Mouse (Mus musculus) embryonic facial prominence, embryonic 11.5 days (tissue): ENCODE measurements around the gene Cltc. TPM values are rescaled to one million over a fixed set of nuclear protein-coding genes. Genes with fewer than 3 reads are reported as not detected.
A peak's percentile ranks its signal among the peaks of the same experiment; 100 is the strongest.
"Not testable (repeated sequence)": the region's sequence is repeated elsewhere in the genome, so short reads cannot be mapped to it uniquely, and the experiment has no call there.

Experiments
- ATAC-seq: fragments of 200-750 bp; cut with Nextera tagmentation; replicated peaks from 2 replicates; pipeline ENCODE4 v1.8.0; 2017; ENCODE audit warnings: low read depth; ENCODE audit not compliant: insufficient number of reproducible peaks, low FRiP score, low TSS enrichment
- DNase-seq: peaks from one replicate; pipeline ENCODE4 v3.0.0-alpha.2; 2015; ENCODE audit warnings: low spot score
- H3K27ac ChIP-seq: fragments of 300-500 bp; sonication (generic); replicated peaks from 2 replicates; pipeline ENCODE4 v1.5.1; 2014; ENCODE audit warnings: mild to moderate bottlenecking, low read depth, low read length, control low read depth
- H3K27me3 ChIP-seq: fragments of 300-500 bp; sonication (generic); 2 replicates; pipeline ENCODE4 v1.6.1; 2014; ENCODE audit warnings: mild to moderate bottlenecking, low read length, moderate library complexity, mixed read lengths; ENCODE audit not compliant: control insufficient read depth, insufficient read depth
- H3K36me3 ChIP-seq: fragments of 300-500 bp; sonication (generic); replicated peaks from 2 replicates; pipeline ENCODE4 v1.6.1; 2014; ENCODE audit warnings: low read depth, mild to moderate bottlenecking, low read length, moderate library complexity, mixed read lengths; ENCODE audit not compliant: control insufficient read depth, insufficient read depth
- H3K4me1 ChIP-seq: fragments of 300-500 bp; sonication (generic); 2 replicates; pipeline ENCODE4 v1.6.1; 2014; ENCODE audit warnings: low read length, mixed read lengths; ENCODE audit not compliant: control insufficient read depth, insufficient read depth
- H3K4me2 ChIP-seq: fragments of 300-500 bp; sonication (generic); 2 replicates; pipeline ENCODE4 v1.6.1; 2014; ENCODE audit warnings: low read depth, mild to moderate bottlenecking, control low read depth, low read length, moderate library complexity
- H3K4me3 ChIP-seq: fragments of 300-500 bp; sonication (generic); 2 replicates; pipeline ENCODE4 v1.5.1; 2014; ENCODE audit warnings: low read depth, low read length, control low read depth
- H3K9ac ChIP-seq: fragments of 300-500 bp; sonication (generic); replicated peaks from 2 replicates; pipeline ENCODE4 v1.6.1; 2014; ENCODE audit warnings: mild to moderate bottlenecking, control low read depth, low read length
- H3K9me3 ChIP-seq: fragments of 300-500 bp; sonication (generic); replicated peaks from 2 replicates; pipeline ENCODE4 v1.6.1; 2016; ENCODE audit warnings: mild to moderate bottlenecking, low read length, inconsistent platforms, mixed read lengths; ENCODE audit not compliant: control insufficient read depth
- WGBS: fragments of 180-500 bp; shearing (Covaris S2); extraction: QIAGEN DNeasy Blood & Tissue Kit; methylation state at CpG from one replicate; pipeline ENCODE4 v1.1.7; 2014; 5-methylcytosine and 5-hydroxymethylcytosine counted together
- polyA plus RNA-seq: library from polyadenylated mRNA; unstranded; fragments of >200 nt; fragmentation: Nextera tagmentation; extraction: Ambion mirVana; gene quantifications from 2 replicates; pipeline ENCODE4 v1.2.1, GENCODE M21; 2014

The Cltc gene
- polyA plus RNA-seq = 154 and 159 TPM in 2 replicates

- peak within 1 kb of the TSS; percentile 76 for H3K27ac ChIP-seq
- no peaks in the 10 kb centered on the region for H3K27me3 ChIP-seq
- peak within 1 kb of the TSS; percentile 85 for H3K4me2 ChIP-seq
- H3K9me3 ChIP-seq = no peaks in the 10 kb centered on the region
- H3K4me1 ChIP-seq = no peaks in the 10 kb centered on the region; the same call in 1 of the 2 replicates
- DNase-seq (peak; percentile 97), ATAC-seq (peak; percentile 96)
- peak within 1 kb of the TSS; percentile 98 for H3K4me3 ChIP-seq
- under 1% methylated on average over 72 of the region's 73 CpGs for WGBS
- peak within 1 kb of the TSS; percentile 92 for H3K9ac ChIP-seq
- H3K36me3 ChIP-seq = no peaks in the 10 kb centered on the region
These were observed at the start of gene Cltc for GRCm38 (mm10) chr11:86757480-86758371. Gene Cltc, minus strand, starts transcription at chr11:86757565.

DNA sequence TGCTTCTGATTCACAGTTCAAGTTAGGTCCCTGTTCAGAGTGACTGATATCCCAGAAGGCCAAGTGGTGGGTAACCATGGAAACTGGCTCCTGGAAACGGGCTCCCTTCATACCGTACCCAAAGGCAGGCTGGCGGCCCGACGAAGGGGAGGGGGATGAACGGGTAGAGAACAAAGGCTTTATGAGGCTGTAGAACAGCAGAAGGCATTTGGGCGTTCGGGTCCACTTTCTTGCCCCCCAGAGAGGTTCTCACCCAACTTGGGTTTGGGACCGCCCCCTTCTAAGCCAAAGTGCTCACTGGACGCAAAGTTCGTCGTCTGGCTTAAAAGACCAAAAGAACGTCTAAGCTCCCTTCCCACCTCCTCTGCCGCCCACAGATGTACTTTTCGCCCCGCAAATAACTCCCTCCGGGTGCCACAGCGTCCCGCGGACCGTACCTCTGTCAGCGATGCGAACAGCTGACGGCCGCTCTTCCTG is 49.7 kb upstream of the Cltc start:
- no peaks in the 10 kb centered on the region for H3K27me3 ChIP-seq
- WGBS = under 1% methylated on average over 25 of the region's 25 CpGs
- no peaks in the 10 kb centered on the region for H3K4me1 ChIP-seq
- H3K4me2 ChIP-seq = peak overlapping the region; percentile 43
- DNase-seq = peak; percentile 79
- H3K36me3 ChIP-seq = no peaks in the 10 kb centered on the region
- H3K27ac ChIP-seq = 0 out of 2 replicates have a peak overlapping the region, but pooled peaks have one; percentile 22
- H3K9ac ChIP-seq = peak overlapping the region; percentile 75
- peak; percentile 85 for ATAC-seq
- no peaks in the 10 kb centered on the region for H3K9me3 ChIP-seq
- peak overlapping the region; percentile 87 for H3K4me3 ChIP-seq

DNA sequence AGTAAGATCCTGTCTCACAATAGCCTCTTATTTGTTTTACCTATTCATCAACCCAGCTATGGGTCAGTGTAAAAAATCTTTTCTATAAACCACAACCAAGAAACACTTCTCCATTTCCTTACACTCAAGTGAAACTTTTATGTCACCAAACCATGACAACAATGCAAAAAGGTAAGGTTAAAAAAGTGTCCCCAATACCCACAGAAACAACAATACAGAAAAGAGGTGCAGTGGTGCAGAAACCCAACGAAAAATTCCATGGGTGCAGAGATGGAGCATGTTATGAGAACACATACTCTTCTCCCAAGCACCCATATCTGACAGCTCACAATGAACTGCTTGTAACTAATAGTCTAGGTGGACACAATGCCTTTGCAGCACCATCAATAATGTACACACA is 36.8 kb upstream of the Cltc start:
- ATAC-seq (no peak), DNase-seq (no peak)
- WGBS = 85% methylated on average over 1 of the region's 1 CpGs
- no peaks in the 10 kb centered on the region for H3K4me1 ChIP-seq
- no peak overlapping the region for H3K27ac ChIP-seq
- no peak overlapping the region for H3K4me2 ChIP-seq
- H3K9me3 ChIP-seq = no peaks in the 10 kb centered on the region
- H3K4me3 ChIP-seq = no peak overlapping the region
- no peaks in the 10 kb centered on the region for H3K27me3 ChIP-seq
- no peaks in the 10 kb centered on the region; the same call in none of the 2 replicates for H3K36me3 ChIP-seq
- no peak overlapping the region for H3K9ac ChIP-seq

- H3K36me3 ChIP-seq = not testable (repeated sequence)
- 96% methylated on average over 5 of the region's 5 CpGs for WGBS
These were observed 30.1 kb upstream of the Cltc start for GRCm38 (mm10) chr11:86787436-86787835.

GRCm38 (mm10) chr11:86785767-86786166 is 28.4 kb upstream of the Cltc start:
- ATAC-seq = no peak
- Histone ChIP-seq H3K4me3 (no peak overlapping the region), H3K4me1 (no peaks in the 10 kb centered on the region), H3K36me3 (no peaks in the 10 kb centered on the region; the same call in 1 of the 2 replicates), H3K27ac (no peak overlapping the region), H3K9me3 (no peaks in the 10 kb centered on the region), H3K4me2 (no peak overlapping the region), H3K9ac (no peak overlapping the region), H3K27me3 (no peaks in the 10 kb centered on the region)
- 93% methylated on average over 2 of the region's 2 CpGs for WGBS
- no peak for DNase-seq

More at GRCm38 (mm10) chr11:86787436-86787835, 30.1 kb upstream of the Cltc start:
- not testable (repeated sequence) for H3K9me3 ChIP-seq, ATAC-seq, H3K27ac ChIP-seq, DNase-seq, H3K27me3 ChIP-seq, H3K4me3 ChIP-seq, H3K4me2 ChIP-seq, H3K4me1 ChIP-seq, H3K9ac ChIP-seq

DNA sequence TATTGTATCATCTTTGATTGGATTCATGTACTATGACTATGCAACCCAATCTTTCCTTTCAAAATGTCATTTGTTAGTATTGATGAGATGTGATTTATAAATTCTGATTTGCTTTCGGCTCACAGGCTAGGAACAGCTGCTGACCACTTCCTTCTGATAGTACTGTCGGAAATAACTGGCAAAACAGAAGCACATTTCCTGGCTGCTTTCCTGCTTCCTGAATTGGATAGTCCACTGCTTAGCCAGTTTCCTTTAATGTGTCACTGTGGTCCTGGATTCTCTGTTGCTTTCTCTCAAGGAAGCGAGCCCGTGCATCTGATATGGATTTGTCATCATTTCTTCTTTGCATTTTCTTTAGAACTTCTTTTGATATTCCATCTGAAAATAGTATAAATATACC is 12.5 kb upstream of the Cltc start:
- Histone ChIP-seq H3K36me3 (no peaks in the 10 kb centered on the region; the same call in none of the 2 replicates), H3K4me2 (no peak overlapping the region)
- WGBS = 88% methylated on average over 4 of the region's 4 CpGs

DNA sequence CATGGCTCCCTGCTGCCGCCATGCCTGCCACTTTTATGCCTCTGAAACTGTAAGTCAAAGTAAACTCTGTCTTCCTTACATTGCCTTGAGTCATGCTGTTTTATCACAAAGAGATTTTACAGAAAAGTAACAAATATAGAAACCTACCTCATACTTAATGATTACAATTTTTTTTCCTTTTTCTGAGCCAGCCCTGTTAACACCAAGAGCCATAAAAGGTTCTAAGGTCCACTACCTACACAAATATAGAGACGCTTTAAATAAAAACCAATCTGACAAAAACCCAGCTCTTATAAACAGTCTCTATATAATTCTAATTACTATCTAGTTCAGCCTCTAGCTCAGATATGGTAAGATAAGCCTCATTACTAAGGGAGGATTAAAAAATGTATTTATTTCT is 7.1 kb upstream of the Cltc start:
- H3K4me1 ChIP-seq = no peaks in the 10 kb centered on the region
- no peak for DNase-seq
- WGBS = 97% methylated on average over 2 of the region's 2 CpGs
- no peak overlapping the region for H3K27ac ChIP-seq
- no peak overlapping the region for H3K4me2 ChIP-seq
- no peaks in the 10 kb centered on the region for H3K27me3 ChIP-seq
- no peak overlapping the region for H3K4me3 ChIP-seq
- H3K9ac ChIP-seq = no peak overlapping the region
- ATAC-seq = no peak
- no peaks in the 10 kb centered on the region; the same call in 1 of the 2 replicates for H3K36me3 ChIP-seq
- H3K9me3 ChIP-seq = no peaks in the 10 kb centered on the region

More for the DNA sequence above, 12.5 kb upstream of the Cltc start:
- no peak for DNase-seq
- Histone ChIP-seq H3K9ac (no peak overlapping the region), H3K4me1 (no peaks in the 10 kb centered on the region), H3K27me3 (no peaks in the 10 kb centered on the region), H3K4me3 (no peak overlapping the region), H3K9me3 (no peaks in the 10 kb centered on the region), H3K27ac (no peak overlapping the region)
- no peak for ATAC-seq

GRCm38 (mm10) chr11:86763127-86763526 is 5.8 kb upstream of the Cltc start:
- not testable (repeated sequence) for H3K9me3 ChIP-seq, H3K36me3 ChIP-seq, ATAC-seq, DNase-seq, H3K4me3 ChIP-seq, H3K27me3 ChIP-seq, H3K9ac ChIP-seq, H3K27ac ChIP-seq, H3K4me1 ChIP-seq, H3K4me2 ChIP-seq
- WGBS = 91% methylated on average over 11 of the region's 11 CpGs
